Mouse (Mus musculus) adipocyte (in vitro differentiated cells): ENCODE measurements around the gene Colq.

ENCODE experiments used
- DNase-seq: peaks from one replicate; pipeline ENCODE4 v3.0.0-alpha.2; 2016; ENCODE audit warnings: low spot score

Colq gene

GRCm38 (mm10) chr14:31574903-31575665 is 16.1 kb downstream of the Colq start:
- DNase-seq, result no peak

GRCm38 (mm10) chr14:31572561-31573175 is 18.5 kb downstream of the Colq start:
- DNase-seq, result no peak

GRCm38 (mm10) chr14:31571419-31571818 is 19.7 kb downstream of the Colq start:
- DNase-seq, result no peak

GRCm38 (mm10) chr14:31570131-31570951 is 20.8 kb downstream of the Colq start:
- no peak for DNase-seq

GRCm38 (mm10) chr14:31569151-31569631 is 22.0 kb downstream of the Colq start:
- DNase-seq, result peak; percentile 20

- no peak for DNase-seq
These were observed 25.5 kb downstream of the Colq start for GRCm38 (mm10) chr14:31565478-31566212.

- peak; percentile 77 for DNase-seq
These were observed 26.5 kb downstream of the Colq start for GRCm38 (mm10) chr14:31564452-31565179.

GRCm38 (mm10) chr14:31560886-31561285 is 30.3 kb downstream of the Colq start:
- DNase-seq, result no peak

- no peak for DNase-seq
These were observed 31.9 kb downstream of the Colq start for GRCm38 (mm10) chr14:31559216-31559615.

- no peak for DNase-seq
These were observed 33.4 kb downstream of the Colq start for GRCm38 (mm10) chr14:31557784-31558183.

GRCm38 (mm10) chr14:31557273-31557672 is 33.9 kb downstream of the Colq start:
- DNase-seq, result no peak

- DNase-seq, result no peak
These were observed 34.5 kb downstream of the Colq start for GRCm38 (mm10) chr14:31556526-31557260.

- no peak for DNase-seq
These were observed 35.1 kb downstream of the Colq start for GRCm38 (mm10) chr14:31555963-31556434.

- no peak for DNase-seq
These were observed 36.1 kb downstream of the Colq start for GRCm38 (mm10) chr14:31555021-31555420.

- no peak for DNase-seq
These were observed 47.2 kb downstream of the Colq start for GRCm38 (mm10) chr14:31543885-31544442.

- peak; percentile 40 for DNase-seq
These were observed 53.8 kb downstream of the Colq start for GRCm38 (mm10) chr14:31537298-31537697.

- no peak for DNase-seq
These were observed 58.5 kb downstream of the Colq start for GRCm38 (mm10) chr14:31532656-31533055.

GRCm38 (mm10) chr14:31531506-31532148 is 59.5 kb downstream of the Colq start:
- no peak for DNase-seq

GRCm38 (mm10) chr14:31530847-31531246 is 60.3 kb downstream of the Colq start:
- peak; percentile 63 for DNase-seq
